Mouse (Mus musculus) heart, postnatal 14 days (tissue): ENCODE data around the gene Olfr521. TPM values are rescaled to one million over a fixed set of nuclear protein-coding genes. Genes with fewer than 3 reads are reported as not detected.
"Not testable (repeated sequence)": the region's sequence is repeated elsewhere in the genome, so short reads cannot be mapped to it uniquely, and the experiment has no call there.

Experiments
- DNase-seq, 2 experiments: peaks; one replicate each; pipeline ENCODE4 v3.0.0; 2021 to 2022
- intact Hi-C: fragments of 180-260 bp; cut with DNase I; formaldehyde crosslinking; loops from one replicate; pipeline ENCODE4 v1.15.1; 2025
- total RNA-seq, 2 experiments: library from RNA; stranded (reverse); gene quantifications; 2 replicates each; pipeline ENCODE4 v1.2.3; 2021

The Olfr521 gene
- total RNA-seq, 2 experiments from 2014 or later, result not detected

DNA sequence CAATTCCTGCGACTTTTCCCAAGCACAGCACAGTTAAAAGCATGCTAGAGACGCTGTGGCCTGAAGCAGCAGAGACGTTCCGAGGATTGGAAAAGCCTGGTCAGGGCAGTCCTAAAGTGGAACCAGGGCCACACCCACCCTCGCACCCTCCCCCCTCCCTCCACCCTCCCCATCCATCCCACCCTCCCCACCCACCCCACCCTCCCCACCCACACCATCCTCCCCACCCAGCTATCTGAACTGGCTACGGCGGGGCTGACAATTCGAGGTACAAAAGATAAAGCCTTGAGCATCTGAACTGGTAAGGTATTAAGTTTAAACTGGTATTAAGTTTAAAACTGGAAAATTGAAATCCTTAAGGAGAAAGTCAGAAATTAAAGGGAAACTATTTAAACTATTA is 40.2 kb downstream of the Olfr521 start:
- no peak for DNase-seq
- intact Hi-C loops, result loop anchor here (10.0 kb wide), 1 partner anchor 299 kb away; no protein-coding TSS in a partner anchor

DNA sequence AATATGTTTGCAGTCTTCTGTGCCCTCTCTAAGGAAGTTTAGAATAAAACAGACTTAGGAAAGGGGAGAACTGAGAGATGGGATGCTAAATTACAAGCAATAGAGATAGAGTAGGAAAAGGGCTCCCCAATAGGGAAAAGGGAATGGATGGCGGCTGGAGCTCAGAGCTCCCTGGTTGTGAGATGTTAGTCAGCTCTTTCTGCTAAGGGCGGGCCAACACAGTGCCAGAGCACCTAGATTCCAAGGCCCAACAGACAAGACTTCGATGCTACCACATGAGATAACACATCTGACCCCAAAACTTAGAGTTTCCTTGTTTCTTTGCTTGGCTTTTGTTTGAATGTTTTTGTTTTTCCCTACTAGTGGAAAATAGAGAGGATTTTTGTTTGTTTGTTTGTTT is 40.7 kb downstream of the Olfr521 start:
- not testable (repeated sequence) for DNase-seq
- intact Hi-C loops, result loop anchor here (10.0 kb wide), 1 partner anchor 299 kb away; no protein-coding TSS in a partner anchor

- intact Hi-C loops, result loop anchor here (10.0 kb wide), 1 partner anchor 301 kb away; no protein-coding TSS in a partner anchor
- no peak for DNase-seq
These were observed 42.0 kb downstream of the Olfr521 start for GRCm38 (mm10) chr7:99805340-99805739.

GRCm38 (mm10) chr7:99807043-99807442 is 43.7 kb downstream of the Olfr521 start:
- intact Hi-C loops, result loop anchor here (10.0 kb wide), 1 partner anchor 302 kb away; no protein-coding TSS in a partner anchor

DNA sequence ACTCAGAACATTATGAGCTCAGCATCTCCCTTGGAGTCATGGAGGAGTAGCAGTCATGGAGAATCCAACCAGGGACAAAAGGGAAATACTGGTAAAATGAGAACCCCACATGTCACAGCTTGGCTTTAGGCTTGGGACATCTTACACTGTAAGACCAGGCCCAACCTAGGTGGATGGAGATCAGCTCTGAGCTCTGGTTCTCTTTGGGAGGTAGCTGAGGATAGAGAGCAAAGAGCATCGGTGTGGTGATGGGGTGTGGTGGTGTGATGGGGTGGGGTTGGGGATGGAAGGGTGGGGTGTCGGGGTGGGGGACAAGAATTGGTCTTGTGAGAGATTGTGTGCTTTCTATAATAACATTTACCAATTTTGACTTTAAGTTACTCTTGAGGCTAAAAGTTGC is 47.5 kb downstream of the Olfr521 start:
- DNase-seq, result no peak
- intact Hi-C loops, result no loop called here

More at GRCm38 (mm10) chr7:99807043-99807442, 43.7 kb downstream of the Olfr521 start:
- DNase-seq, result not testable (repeated sequence)

DNA sequence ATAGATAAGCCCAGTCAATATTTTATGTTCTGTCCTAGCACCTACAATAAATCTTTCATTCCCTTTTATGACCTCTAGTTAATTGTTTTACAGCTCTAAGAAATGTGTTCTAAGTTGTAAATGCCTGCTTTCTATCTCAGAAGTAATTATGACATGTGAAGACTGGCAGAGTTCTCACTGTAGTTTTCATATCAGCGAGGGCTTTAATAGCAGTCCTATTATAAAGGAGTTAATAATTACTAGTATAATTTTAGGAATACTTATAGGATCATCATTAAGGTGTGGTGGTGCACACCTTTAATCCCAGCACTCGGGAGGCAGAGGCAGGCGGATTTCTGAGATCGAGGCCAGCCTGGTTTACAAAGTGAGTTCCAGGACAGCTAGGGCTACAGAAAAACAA is 48.4 kb downstream of the Olfr521 start:
- DNase-seq, result no peak
- intact Hi-C loops, result no loop called here

DNA sequence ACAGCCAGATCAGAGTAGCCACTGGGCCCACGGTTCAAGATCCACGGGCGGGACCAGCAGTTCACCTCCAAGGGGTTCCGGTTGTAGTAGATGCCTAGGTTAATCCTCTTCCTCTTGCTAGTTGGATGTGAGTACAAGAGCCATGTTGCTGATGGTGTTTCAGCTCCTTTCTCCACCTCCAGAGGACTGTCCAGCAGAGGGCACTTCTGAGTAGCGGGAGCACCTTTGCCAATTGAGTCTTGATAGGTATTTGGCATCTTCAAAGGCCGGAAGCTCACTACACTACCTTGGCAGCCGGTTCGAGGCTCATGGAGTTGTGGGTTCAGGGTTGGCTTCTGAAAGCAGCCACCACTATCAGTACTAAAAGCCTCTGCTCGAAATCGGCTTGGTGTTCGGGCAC is 50.1 kb downstream of the Olfr521 start:
- DNase-seq, result peak; percentile 31 to 61
- intact Hi-C loops, result loop anchor here (1.0 kb wide), 1 partner anchor 63 kb away; no protein-coding TSS in a partner anchor

DNA sequence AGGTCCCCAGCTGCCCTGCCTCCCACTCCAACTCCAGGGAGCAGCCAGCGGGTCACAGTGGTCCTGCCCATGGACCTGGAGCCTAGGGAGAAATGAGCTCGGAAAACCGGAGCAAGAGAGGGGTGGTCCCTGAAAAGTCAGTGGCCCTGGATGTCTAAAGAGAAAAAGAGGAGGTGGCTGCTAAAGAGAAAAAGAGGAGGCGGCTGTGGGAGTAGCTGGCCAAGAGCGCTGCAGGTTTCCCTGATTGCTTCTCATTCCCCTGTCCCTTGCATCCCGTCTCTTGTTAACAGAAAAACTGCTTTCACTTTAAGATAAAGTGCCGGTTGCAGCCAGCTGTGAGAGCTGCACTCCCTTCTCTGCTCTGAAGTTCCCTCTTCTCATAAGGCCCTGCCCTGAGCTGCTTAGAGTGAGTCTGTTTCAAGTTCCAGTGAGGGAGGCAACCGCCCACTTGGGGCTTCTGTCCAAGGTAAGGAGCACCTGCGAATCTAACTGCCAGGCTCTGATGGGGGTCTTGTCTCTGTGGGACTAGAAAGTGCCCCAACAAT is 54.9 kb downstream of the Olfr521 start:
- DNase-seq, intact Hi-C loops: not testable (repeated sequence)

Other genes starting within 250 kb of the Olfr521 start
- gene Arrb1, start 228.0 kb upstream of the Olfr521 start, total RNA-seq, result 10 to 100 TPM; 23.3 to 24.3 TPM
- 1 to 10 TPM; 2.6 to 3.3 TPM for gene Tpbgl, start 136.4 kb upstream of the Olfr521 start, total RNA-seq
- 10 to 100 TPM in 1 of 2 experiments, 1 to 10 TPM in 1; 8.8 to 11.4 TPM for gene Slco2b1, start 52.2 kb upstream of the Olfr521 start, total RNA-seq
- under 1 TPM in 1 of 2 experiments, not detected in 1; 0.38 TPM for gene Olfr520, start 33.2 kb upstream of the Olfr521 start, total RNA-seq
- 1 to 10 TPM; 3.9 to 4.9 TPM for gene Neu3, start 64.9 kb downstream of the Olfr521 start, total RNA-seq
- gene Xrra1, start 95.6 kb downstream of the Olfr521 start, total RNA-seq, result 1 to 10 TPM in 1 of 2 experiments, not detected in 1; 1.1 TPM
- 10 to 100 TPM; 44.1 to 53.6 TPM for gene Spcs2, start 100.0 kb downstream of the Olfr521 start, total RNA-seq
- gene Rnf169, start 216.9 kb downstream of the Olfr521 start, total RNA-seq, result 10 to 100 TPM; 14.7 TPM
- not detected for gene Chrdl2, start 242.7 kb downstream of the Olfr521 start, total RNA-seq